Mouse (Mus musculus) myocyte (in vitro differentiated cells): ENCODE measurements around the gene Gm4792. TPM values are rescaled to one million over a fixed set of nuclear protein-coding genes. Genes with fewer than 3 reads are reported as not detected.

Source experiments
- H3K27me3 ChIP-seq: one replicate; pipeline ENCODE4 v1.6.1; 2011; ENCODE audit not compliant: control insufficient read depth, insufficient read depth, insufficient read length
- H3K36me3 ChIP-seq: one replicate; pipeline ENCODE4 v1.6.1; 2011; ENCODE audit not compliant: control insufficient read depth, insufficient read depth
- H3K4me2 ChIP-seq: one replicate; pipeline ENCODE4 v1.6.1; 2011; ENCODE audit warnings: low read depth, control low read depth
- H3K4me3 ChIP-seq: one replicate; pipeline ENCODE4 v1.5.1; 2011; ENCODE audit warnings: mild to moderate bottlenecking, control low read depth, moderate library complexity
- H3K79me2 ChIP-seq: one replicate; pipeline ENCODE4 v1.6.1; 2011; ENCODE audit not compliant: control insufficient read depth, insufficient read depth
- H3ac ChIP-seq: one replicate; pipeline ENCODE4 v1.6.1; 2011; ENCODE audit not compliant: control insufficient read depth, insufficient read length
- CEBPB ChIP-seq: IDR thresholded peaks from 2 replicates; pipeline ENCODE4 v1.6.1; 2011; ENCODE audit warnings: mild to moderate bottlenecking, moderate library complexity; ENCODE audit not compliant: poor library complexity, insufficient read depth, severe bottlenecking
- E2F4 ChIP-seq: IDR thresholded peaks from one replicate; pipeline ENCODE4 v1.6.1; 2011; ENCODE audit warnings: mild to moderate bottlenecking, control low read depth, moderate library complexity; ENCODE audit not compliant: insufficient read depth
- MAX ChIP-seq: IDR thresholded peaks from one replicate; pipeline ENCODE4 v1.6.1; 2011; ENCODE audit warnings: low read depth, mild to moderate bottlenecking, control low read depth
- MYOD1 ChIP-seq, 3 experiments: IDR thresholded peaks; one replicate each; pipeline ENCODE4 v1.6.1; 2011; ENCODE audit warnings: control low read depth in 2 of 3, low read depth in 2 of 3, mild to moderate bottlenecking in 2 of 3, moderate library complexity in 1 of 3; ENCODE audit not compliant: insufficient read length in 2 of 3, control insufficient read depth in 1 of 3
- MYOG ChIP-seq, 3 experiments: IDR thresholded peaks; one replicate each; pipeline ENCODE4 v1.6.1; 2011; ENCODE audit warnings: control low read depth in 2 of 3, low read depth in 2 of 3, mild to moderate bottlenecking in 2 of 3; ENCODE audit not compliant: insufficient read length in 2 of 3, control insufficient read depth in 1 of 3, insufficient read depth in 1 of 3
- POLR2A ChIP-seq: IDR thresholded peaks from one replicate; pipeline ENCODE4 v1.6.1; 2011; ENCODE audit warnings: low read depth, mild to moderate bottlenecking, control low read depth, moderate library complexity; ENCODE audit not compliant: insufficient read length
- POLR2AphosphoS2 ChIP-seq: IDR thresholded peaks from one replicate; pipeline ENCODE4 v1.6.1; 2011; ENCODE audit warnings: low read depth, control low read depth; ENCODE audit not compliant: insufficient read length
- REST ChIP-seq: IDR thresholded peaks from one replicate; pipeline ENCODE4 v1.6.1; 2011; ENCODE audit warnings: mild to moderate bottlenecking, control low read depth, moderate library complexity; ENCODE audit not compliant: insufficient read depth, insufficient read length
- SRF ChIP-seq: IDR thresholded peaks from one replicate; pipeline ENCODE4 v1.6.1; 2011; ENCODE audit warnings: low read depth; ENCODE audit not compliant: control insufficient read depth, insufficient read length
- TCF12 ChIP-seq: IDR thresholded peaks from one replicate; pipeline ENCODE4 v1.6.1; 2011; ENCODE audit warnings: mild to moderate bottlenecking, control low read depth; ENCODE audit not compliant: poor library complexity, insufficient read depth, severe bottlenecking
- TCF3 ChIP-seq: IDR thresholded peaks from one replicate; pipeline ENCODE4 v1.6.1; 2011; ENCODE audit warnings: low read depth, control low read depth; ENCODE audit not compliant: insufficient read length
- USF1 ChIP-seq: IDR thresholded peaks from one replicate; pipeline ENCODE4 v1.6.1; 2011; ENCODE audit warnings: low read depth, mild to moderate bottlenecking, control low read depth, moderate library complexity
- polyA plus RNA-seq: library from polyadenylated mRNA; unstranded; fragments of >200 nt; fragmentation: generic; extraction: Trizol; gene quantifications from one replicate; pipeline ENCODE4 v1.2.1, GENCODE M21; 2012; ENCODE audit warnings: missing spikeins

Gene Gm4792
- polyA plus RNA-seq, 1 experiment: not detected

DNA sequence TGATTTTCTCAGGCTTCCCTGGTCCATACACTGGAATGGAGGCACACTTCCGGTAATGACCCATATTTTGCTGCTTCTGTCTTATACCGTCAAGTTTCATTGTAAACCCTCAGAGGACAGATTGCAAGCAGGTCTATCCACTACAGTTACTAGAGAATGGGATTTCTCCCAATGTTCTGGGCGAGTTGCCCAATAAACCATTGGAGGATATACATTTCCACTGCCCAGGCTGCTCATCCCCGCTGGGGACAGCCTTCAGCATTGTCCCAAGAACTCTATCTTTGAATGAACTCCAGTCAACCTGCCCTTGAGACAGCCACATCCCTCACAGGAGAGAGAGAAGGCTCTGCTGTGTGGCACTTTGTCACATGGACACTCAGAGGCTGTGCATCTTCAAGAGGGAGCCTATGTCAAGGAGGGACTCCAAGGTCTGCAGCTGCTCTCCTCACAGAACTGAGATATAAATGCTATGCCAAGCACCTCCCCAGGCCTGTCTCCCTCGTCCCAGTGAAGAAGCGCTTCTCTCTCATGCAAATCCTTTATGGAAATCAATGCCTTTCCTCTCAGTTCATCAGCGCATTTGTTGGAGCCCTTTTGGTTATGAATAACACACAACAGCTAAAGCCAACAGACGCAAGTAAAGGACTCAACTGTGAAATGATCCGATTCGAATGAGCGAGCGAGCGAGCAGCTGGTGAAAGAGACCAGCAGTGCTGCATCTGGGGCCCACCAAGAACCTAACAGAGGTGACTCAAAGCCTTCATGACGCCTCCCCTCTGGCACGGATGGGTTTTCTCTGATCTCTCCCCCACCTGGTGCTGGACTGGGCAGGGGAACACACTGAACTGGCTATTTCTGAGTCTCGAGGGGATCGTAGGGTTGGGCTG lies 32.6 kb downstream of the Gm4792 start:
- peaks cover 10% of the 10 kb centered on the region for H3K27me3 ChIP-seq
- H3ac ChIP-seq: no peak overlapping the region
- no peaks in the 10 kb centered on the region for H3K36me3 ChIP-seq
- TF ChIP-seq USF1 (no peak), E2F4 (no peak), MYOG (IDR thresholded peaks at IDR 0.05; ENCODE audit: control insufficient read depth in 1 of 3, insufficient read depth in 1 of 3, insufficient read length in 2 of 3, low read depth in 2 of 3) (no peak), TCF3 (no peak), TCF12 (no peak), MYOD1 (IDR thresholded peaks at IDR 0.05; ENCODE audit: control insufficient read depth in 1 of 3, insufficient read length in 2 of 3, low read depth in 2 of 3) (no peak), MAX (no peak), SRF (no peak), CEBPB (no peak), POLR2A (no peak), POLR2AphosphoS2 (no peak), REST (no peak)
- no peaks in the 10 kb centered on the region for H3K79me2 ChIP-seq
- no peak overlapping the region for H3K4me3 ChIP-seq
- no peak overlapping the region for H3K4me2 ChIP-seq

- Histone ChIP-seq H3K79me2 (no peaks in the 10 kb centered on the region), H3K36me3 (no peaks in the 10 kb centered on the region), H3K4me2 (no peak overlapping the region), H3K4me3 (no peak overlapping the region), H3K27me3 (peaks cover 10% of the 10 kb centered on the region), H3ac (no peak overlapping the region)
- TF ChIP-seq TCF3: no peak
- peak; percentile 17 for TF ChIP-seq USF1
- no peak for TF ChIP-seq POLR2A
- TF ChIP-seq MAX: no peak
Measured at GRCm38 (mm10) chr10:94263211-94263610, 35.3 kb downstream of the Gm4792 start.

GRCm38 (mm10) chr10:94262646-94263045 lies 35.9 kb downstream of the Gm4792 start:
- Histone ChIP-seq H3K4me2 (no peak overlapping the region), H3K27me3 (peaks cover 10% of the 10 kb centered on the region), H3K36me3 (no peaks in the 10 kb centered on the region), H3K4me3 (no peak overlapping the region), H3ac (no peak overlapping the region), H3K79me2 (no peaks in the 10 kb centered on the region)
- no peak for TF ChIP-seq TCF3
- no peak for TF ChIP-seq TCF12
- TF ChIP-seq MAX: no peak
- no peak for TF ChIP-seq USF1
- TF ChIP-seq REST: no peak
- TF ChIP-seq E2F4: no peak
- TF ChIP-seq POLR2AphosphoS2: no peak
- TF ChIP-seq MYOD1 (IDR thresholded peaks at IDR 0.05; ENCODE audit: control insufficient read depth in 1 of 3, insufficient read length in 2 of 3, low read depth in 2 of 3): no peak
- no peak for TF ChIP-seq SRF
- no peak for TF ChIP-seq CEBPB
- no peak for TF ChIP-seq MYOG (IDR thresholded peaks at IDR 0.05; ENCODE audit: control insufficient read depth in 1 of 3, insufficient read depth in 1 of 3, insufficient read length in 2 of 3, low read depth in 2 of 3)
- TF ChIP-seq POLR2A: no peak

DNA sequence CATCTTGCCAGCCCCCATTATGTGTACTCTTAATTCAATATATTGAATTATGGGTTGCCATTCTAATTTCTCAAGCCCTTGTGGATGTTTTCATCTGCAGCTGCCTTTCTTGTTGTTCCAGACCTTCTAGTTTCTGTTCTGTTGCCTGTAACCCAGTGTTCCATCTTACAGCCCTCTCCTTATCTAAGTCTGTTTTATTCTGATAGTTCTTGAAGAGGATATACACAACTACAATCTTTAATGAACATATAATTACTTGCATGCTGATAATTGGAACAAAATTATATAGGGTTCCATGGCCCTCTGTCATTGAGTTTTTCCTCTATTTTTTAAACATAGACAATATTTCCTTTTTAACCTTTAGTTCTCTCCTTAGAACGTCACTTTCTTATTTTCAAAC lies 38.0 kb downstream of the Gm4792 start:
- no peaks in the 10 kb centered on the region for H3K79me2 ChIP-seq
- H3K4me2 ChIP-seq: no peak overlapping the region

GRCm38 (mm10) chr10:94256518-94256917 lies 42.0 kb downstream of the Gm4792 start:
- no peaks in the 10 kb centered on the region for H3K27me3 ChIP-seq
- H3K4me2 ChIP-seq: no peak overlapping the region
- no peak overlapping the region for H3ac ChIP-seq
- no peak overlapping the region for H3K4me3 ChIP-seq
- no peaks in the 10 kb centered on the region for H3K36me3 ChIP-seq
- no peaks in the 10 kb centered on the region for H3K79me2 ChIP-seq
- TF ChIP-seq E2F4: no peak
- TF ChIP-seq SRF: no peak
- TF ChIP-seq REST: no peak
- no peak for TF ChIP-seq POLR2AphosphoS2
- no peak for TF ChIP-seq USF1
- TF ChIP-seq MYOD1 (IDR thresholded peaks at IDR 0.05; ENCODE audit: control insufficient read depth in 1 of 3, insufficient read length in 2 of 3, low read depth in 2 of 3): no peak
- TF ChIP-seq CEBPB: no peak
- no peak for TF ChIP-seq POLR2A
- no peak for TF ChIP-seq MYOG (IDR thresholded peaks at IDR 0.05; ENCODE audit: control insufficient read depth in 1 of 3, insufficient read depth in 1 of 3, insufficient read length in 2 of 3, low read depth in 2 of 3)
- TF ChIP-seq MAX: no peak
- no peak for TF ChIP-seq TCF3
- no peak for TF ChIP-seq TCF12

More for the DNA sequence above, 38.0 kb downstream of the Gm4792 start:
- H3K4me3 ChIP-seq: no peak overlapping the region
- H3ac ChIP-seq: no peak overlapping the region
- H3K27me3 ChIP-seq: peaks cover 10% of the 10 kb centered on the region
- no peak for TF ChIP-seq USF1
- TF ChIP-seq POLR2A: no peak
- no peak for TF ChIP-seq MYOD1 (IDR thresholded peaks at IDR 0.05; ENCODE audit: control insufficient read depth in 1 of 3, insufficient read length in 2 of 3, low read depth in 2 of 3)
- no peak for TF ChIP-seq POLR2AphosphoS2
- TF ChIP-seq E2F4: no peak
- no peaks in the 10 kb centered on the region for H3K36me3 ChIP-seq
